Mouse (Mus musculus) heart, embryonic 15.5 days (tissue): ENCODE results near the gene Ablim2. TPM values are rescaled to one million over a fixed set of nuclear protein-coding genes. Genes with fewer than 3 reads are reported as not detected.

ENCODE experiments used
- ATAC-seq: fragments of 200-750 bp; cut with Nextera tagmentation; replicated peaks from 2 replicates; pipeline ENCODE4 v1.8.0; 2017; ENCODE audit warnings: low read depth, moderate TSS enrichment; ENCODE audit not compliant: insufficient number of reproducible peaks, insufficient read depth, low FRiP score
- H3K27ac ChIP-seq: fragments of 300-500 bp; sonication (generic); 2 replicates; pipeline ENCODE4 v1.5.1; 2015; ENCODE audit warnings: mild to moderate bottlenecking, inconsistent platforms
- H3K27me3 ChIP-seq: fragments of 300-500 bp; sonication (generic); 2 replicates; pipeline ENCODE4 v1.6.1; 2015; ENCODE audit warnings: inconsistent platforms
- H3K36me3 ChIP-seq: fragments of 300-500 bp; sonication (generic); 2 replicates; pipeline ENCODE4 v1.6.1; 2015; ENCODE audit warnings: mild to moderate bottlenecking, inconsistent platforms
- H3K4me1 ChIP-seq: fragments of 300-500 bp; sonication (generic); replicated peaks from 2 replicates; pipeline ENCODE4 v1.6.1; 2015; ENCODE audit warnings: inconsistent platforms
- H3K4me2 ChIP-seq: fragments of 300-500 bp; sonication (generic); 2 replicates; pipeline ENCODE4 v1.6.1; 2015; ENCODE audit warnings: inconsistent platforms, mild to moderate bottlenecking, moderate library complexity
- H3K4me3 ChIP-seq: fragments of 300-500 bp; sonication (generic); 2 replicates; pipeline ENCODE4 v1.5.1; 2015; ENCODE audit warnings: mild to moderate bottlenecking, inconsistent platforms
- H3K9ac ChIP-seq: fragments of 300-500 bp; sonication (generic); 2 replicates; pipeline ENCODE4 v1.6.1; 2015; ENCODE audit warnings: mild to moderate bottlenecking, inconsistent platforms
- H3K9me3 ChIP-seq: fragments of 300-500 bp; sonication (generic); replicated peaks from 2 replicates; pipeline ENCODE4 v1.6.1; 2016; ENCODE audit warnings: inconsistent platforms
- WGBS: fragments of 180-500 bp; shearing (Covaris S2); methylation state at CpG from one replicate; pipeline ENCODE4 v1.1.7; 2015; ENCODE audit warnings: mixed read lengths; 5-methylcytosine and 5-hydroxymethylcytosine counted together
- polyA plus RNA-seq: library from polyadenylated mRNA; unstranded; fragments of >200 nt; fragmentation: Nextera tagmentation; extraction: Ambion mirVana; gene quantifications from 2 replicates; pipeline ENCODE4 v1.2.1, GENCODE M21; 2015

Gene Ablim2
- polyA plus RNA-seq, 1 experiment from 2014 or later, result 4.3 TPM

GRCm38 (mm10) chr5:35888959-35889358 is 131.3 kb downstream of the Ablim2 start:
- H3K4me2 ChIP-seq, result no peak overlapping the region
- no peaks in the 10 kb centered on the region for H3K36me3 ChIP-seq
- no peak overlapping the region for H3K27ac ChIP-seq
- peaks cover 8% of the 10 kb centered on the region for H3K4me1 ChIP-seq
- H3K9ac ChIP-seq, result no peak overlapping the region
- H3K4me3 ChIP-seq, result no peak overlapping the region
- ATAC-seq, result no peak
- H3K9me3 ChIP-seq, result no peaks in the 10 kb centered on the region
- no peaks in the 10 kb centered on the region for H3K27me3 ChIP-seq
- 46% methylated on average over 9 of the region's 9 CpGs for WGBS

GRCm38 (mm10) chr5:35889641-35890040 is 132.0 kb downstream of the Ablim2 start:
- peaks cover 11% of the 10 kb centered on the region for H3K4me1 ChIP-seq
- no peak overlapping the region for H3K4me3 ChIP-seq
- no peaks in the 10 kb centered on the region for H3K27me3 ChIP-seq
- no peak overlapping the region for H3K27ac ChIP-seq
- no peaks in the 10 kb centered on the region for H3K9me3 ChIP-seq
- no peak overlapping the region for H3K9ac ChIP-seq
- no peak overlapping the region for H3K4me2 ChIP-seq
- no peak for ATAC-seq
- WGBS, result 71% methylated on average over 2 of the region's 2 CpGs
- H3K36me3 ChIP-seq, result no peaks in the 10 kb centered on the region

GRCm38 (mm10) chr5:35890985-35891730 is 133.5 kb downstream of the Ablim2 start:
- H3K4me1 ChIP-seq, result peaks cover 25% of the 10 kb centered on the region
- H3K4me2 ChIP-seq, result no peak overlapping the region
- H3K27ac ChIP-seq, result no peak overlapping the region
- WGBS, result 90% methylated on average over 13 of the region's 13 CpGs
- H3K27me3 ChIP-seq, result no peaks in the 10 kb centered on the region
- no peak overlapping the region for H3K4me3 ChIP-seq
- H3K9me3 ChIP-seq, result no peaks in the 10 kb centered on the region
- H3K9ac ChIP-seq, result no peak overlapping the region
- ATAC-seq, result no peak
- H3K36me3 ChIP-seq, result no peaks in the 10 kb centered on the region

- no peak for ATAC-seq
- H3K4me2 ChIP-seq, result no peak overlapping the region
- H3K27me3 ChIP-seq, result no peaks in the 10 kb centered on the region
- no peaks in the 10 kb centered on the region for H3K9me3 ChIP-seq
- H3K27ac ChIP-seq, result no peak overlapping the region
- H3K4me1 ChIP-seq, result peaks cover 37% of the 10 kb centered on the region
- no peaks in the 10 kb centered on the region for H3K36me3 ChIP-seq
- 78% methylated on average over 3 of the region's 3 CpGs for WGBS
- H3K4me3 ChIP-seq, result no peak overlapping the region
- H3K9ac ChIP-seq, result no peak overlapping the region
Observed at GRCm38 (mm10) chr5:35892363-35892762, 134.7 kb downstream of the Ablim2 start.

- ATAC-seq, result peak; percentile 92
- Histone ChIP-seq H3K4me2 (peak within 1 kb of the TSS; percentile 92), H3K4me1 (peaks cover 42% of the 10 kb centered on the region), H3K4me3 (peak within 1 kb of the TSS; percentile 91), H3K27me3 (no peaks in the 10 kb centered on the region), H3K9me3 (no peaks in the 10 kb centered on the region), H3K9ac (peak within 1 kb of the TSS; percentile 97), H3K36me3 (no peaks in the 10 kb centered on the region), H3K27ac (peak within 1 kb of the TSS; percentile 87)
- WGBS, result under 1% methylated on average over 49 of the region's 49 CpGs
Observed at GRCm38 (mm10) chr5:35893093-35893804, 135.6 kb downstream of the Ablim2 start, which contains the start of gene Afap1. Gene Afap1 (plus strand): TSS chr5:35893319.

DNA sequence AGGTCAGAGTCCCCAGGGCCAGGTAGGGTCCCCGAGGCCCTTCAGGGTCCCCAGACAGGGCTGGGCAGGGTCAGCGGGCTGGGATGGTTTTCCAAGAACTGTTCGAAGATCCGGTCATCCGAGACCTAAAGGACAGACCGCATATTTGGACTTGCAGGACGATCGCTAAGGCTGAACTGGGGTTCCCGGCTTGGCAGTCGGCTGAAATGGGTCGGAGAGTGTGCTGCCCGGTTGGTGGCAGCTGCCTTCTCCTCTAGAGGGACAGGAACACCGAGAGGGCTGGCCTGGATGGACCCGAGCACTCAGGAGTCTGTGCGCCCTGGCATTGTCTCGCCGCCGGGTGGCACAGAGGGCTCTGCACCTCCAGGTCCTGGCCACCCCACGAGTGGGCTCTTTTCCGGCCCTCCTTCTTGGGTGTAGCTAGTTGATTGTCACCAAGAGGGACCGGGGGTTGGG is 136.2 kb downstream of the Ablim2 start:
- H3K9me3 ChIP-seq, result no peaks in the 10 kb centered on the region
- peak overlapping the region; percentile 97 for H3K9ac ChIP-seq
- no peaks in the 10 kb centered on the region for H3K36me3 ChIP-seq
- H3K4me2 ChIP-seq, result peak overlapping the region; percentile 92
- H3K27ac ChIP-seq, result peak overlapping the region; percentile 87
- H3K27me3 ChIP-seq, result no peaks in the 10 kb centered on the region
- WGBS, result under 1% methylated on average over 21 of the region's 21 CpGs
- peak; percentile 67 for ATAC-seq
- H3K4me1 ChIP-seq, result peaks cover 45% of the 10 kb centered on the region
- peak overlapping the region; percentile 91 for H3K4me3 ChIP-seq

GRCm38 (mm10) chr5:35894295-35895047 is 136.8 kb downstream of the Ablim2 start:
- Histone ChIP-seq H3K36me3 (no peaks in the 10 kb centered on the region), H3K9ac (peak overlapping the region; percentile 97), H3K27me3 (no peaks in the 10 kb centered on the region), H3K4me2 (peak overlapping the region; percentile 92), H3K27ac (peak overlapping the region; percentile 87), H3K4me3 (peak overlapping the region; percentile 91), H3K4me1 (peaks cover 46% of the 10 kb centered on the region), H3K9me3 (no peaks in the 10 kb centered on the region)
- WGBS, result 8% methylated on average over 30 of the region's 30 CpGs
- no peak for ATAC-seq

DNA sequence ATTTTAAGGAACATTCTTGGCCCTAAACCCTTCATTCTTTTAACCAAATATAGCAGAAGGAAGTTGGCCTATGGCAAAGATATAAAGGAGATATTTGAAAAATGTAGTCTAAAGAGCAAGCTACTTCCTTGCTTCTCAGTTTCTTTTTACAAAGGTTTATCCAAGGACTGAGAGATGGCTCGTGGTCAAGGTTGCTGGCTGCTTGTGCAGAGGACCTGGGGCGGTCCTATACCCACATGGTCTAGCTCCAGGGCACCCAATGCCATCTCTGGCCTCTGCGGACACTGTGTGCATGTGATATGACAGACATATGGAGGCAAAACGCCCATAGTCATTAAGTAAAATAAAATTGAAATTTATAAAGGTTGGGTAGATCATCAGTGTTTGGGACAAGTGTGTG is 138.2 kb downstream of the Ablim2 start:
- no peak for ATAC-seq
- no peaks in the 10 kb centered on the region for H3K36me3 ChIP-seq
- no peak overlapping the region for H3K4me3 ChIP-seq
- no peak overlapping the region for H3K9ac ChIP-seq
- 80% methylated on average over 4 of the region's 4 CpGs for WGBS
- peak overlapping the region; percentile 7; the same call in 1 of the 2 replicates for H3K27ac ChIP-seq
- H3K4me1 ChIP-seq, result peaks cover 61% of the 10 kb centered on the region
- no peaks in the 10 kb centered on the region for H3K9me3 ChIP-seq
- H3K27me3 ChIP-seq, result no peaks in the 10 kb centered on the region
- H3K4me2 ChIP-seq, result peak overlapping the region; percentile 92; the same call in 1 of the 2 replicates

DNA sequence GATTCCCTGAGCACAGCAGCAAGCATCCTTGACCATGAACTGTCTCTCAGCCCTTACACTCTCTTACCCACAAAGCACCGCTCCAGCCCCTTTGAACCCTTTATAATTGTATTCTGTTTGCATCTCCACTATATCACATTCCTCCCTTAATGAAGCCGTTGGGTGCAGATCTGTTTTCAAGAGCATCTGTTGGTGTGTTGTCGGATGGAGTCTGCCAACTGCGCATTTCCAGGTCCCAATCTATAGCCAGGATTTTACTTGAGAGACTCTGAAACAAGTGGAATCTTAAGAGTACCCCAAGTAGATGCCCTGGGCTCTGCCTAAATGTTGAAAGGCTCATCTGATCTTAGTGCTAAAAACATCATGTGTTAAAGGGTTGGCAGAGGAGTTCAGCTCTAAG is 138.9 kb downstream of the Ablim2 start:
- H3K4me3 ChIP-seq, result no peak overlapping the region
- H3K27me3 ChIP-seq, result no peaks in the 10 kb centered on the region
- 64% methylated on average over 4 of the region's 4 CpGs for WGBS
- peaks cover 67% of the 10 kb centered on the region for H3K4me1 ChIP-seq
- peak overlapping the region; percentile 92; the same call in 1 of the 2 replicates for H3K4me2 ChIP-seq
- H3K9me3 ChIP-seq, result no peaks in the 10 kb centered on the region
- H3K9ac ChIP-seq, result no peak overlapping the region
- peak overlapping the region; percentile 21; the same call in 1 of the 2 replicates for H3K27ac ChIP-seq
- H3K36me3 ChIP-seq, result no peaks in the 10 kb centered on the region
- ATAC-seq, result no peak

DNA sequence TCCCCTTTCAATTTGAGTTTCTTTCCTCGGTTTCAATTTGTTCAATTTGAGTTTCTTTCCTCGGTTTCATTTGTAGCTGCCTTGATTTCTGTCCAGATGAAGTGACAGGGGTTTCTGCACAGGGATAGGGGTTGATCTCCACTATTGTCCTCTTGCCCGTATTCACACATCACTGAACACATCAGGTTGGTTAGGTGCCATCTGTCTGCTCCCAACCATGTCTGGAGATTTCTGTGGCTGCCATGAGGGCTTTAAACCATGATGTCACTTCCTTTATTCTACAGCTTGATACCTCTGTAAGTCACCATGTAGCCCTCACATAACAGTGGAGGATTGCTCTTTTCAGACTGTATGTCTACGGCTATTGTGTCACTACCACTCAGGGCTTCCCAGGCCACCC is 139.5 kb downstream of the Ablim2 start:
- H3K4me1 ChIP-seq, result peaks cover 68% of the 10 kb centered on the region
- ATAC-seq, result no peak
- H3K27ac ChIP-seq, result peak overlapping the region; percentile 21; the same call in 1 of the 2 replicates
- H3K27me3 ChIP-seq, result no peaks in the 10 kb centered on the region
- no peaks in the 10 kb centered on the region for H3K9me3 ChIP-seq
- H3K36me3 ChIP-seq, result no peaks in the 10 kb centered on the region
- no peak overlapping the region for H3K9ac ChIP-seq
- H3K4me2 ChIP-seq, result no peak overlapping the region; the same call in 1 of the 2 replicates
- WGBS, result 61% methylated on average over 4 of the region's 4 CpGs
- H3K4me3 ChIP-seq, result no peak overlapping the region

- Histone ChIP-seq H3K27ac (no peak overlapping the region), H3K4me3 (no peak overlapping the region), H3K9me3 (no peaks in the 10 kb centered on the region), H3K9ac (no peak overlapping the region), H3K36me3 (no peaks in the 10 kb centered on the region), H3K4me1 (peaks cover 66% of the 10 kb centered on the region), H3K4me2 (no peak overlapping the region), H3K27me3 (no peaks in the 10 kb centered on the region)
- WGBS, result 62% methylated on average over 4 of the region's 4 CpGs
- no peak for ATAC-seq
Observed at GRCm38 (mm10) chr5:35898114-35898513, 140.4 kb downstream of the Ablim2 start.
